Mouse (Mus musculus): ENCODE measurements around the gene Slc35f3.

The Slc35f3 gene

GRCm38 (mm10) chr8:126422174-126422919 lies 124.0 kb downstream of the Slc35f3 start, which contains the start of gene Coa6:
Coa6 (plus strand) TSS chr8:126422515.
- DNase-seq, result peak; percentile 99

GRCm38 (mm10) chr8:126422920-126423300 lies 124.6 kb downstream of the Slc35f3 start:
- peak; percentile 35 to 62 for DNase-seq

- DNase-seq, result peak; percentile 40 to 75
Observed at GRCm38 (mm10) chr8:126424163-126424562, 125.8 kb downstream of the Slc35f3 start.

GRCm38 (mm10) chr8:126424946-126425345 lies 126.6 kb downstream of the Slc35f3 start:
- DNase-seq, result no peak

GRCm38 (mm10) chr8:126429635-126430034 lies 131.3 kb downstream of the Slc35f3 start:
- no peak for DNase-seq

- DNase-seq, result no peak
Observed at GRCm38 (mm10) chr8:126433827-126434226, 135.5 kb downstream of the Slc35f3 start.

GRCm38 (mm10) chr8:126438937-126439336 lies 140.6 kb downstream of the Slc35f3 start:
- no peak for DNase-seq
